Mouse (Mus musculus): ENCODE results near the gene Tmc6.
"Not testable (repeated sequence)": the region's sequence is repeated elsewhere in the genome, so short reads cannot be mapped to it uniquely, and the experiment has no call there.

The Tmc6 gene

GRCm38 (mm10) chr11:117781993-117782704 lies at the start of gene Tmc6, which contains the start of gene Tmc8:
Gene Tmc6, minus strand, starts transcription at chr11:117782198.
Gene Tmc8, plus strand, starts transcription at chr11:117782076.
- DNase-seq, result no peak

DNA sequence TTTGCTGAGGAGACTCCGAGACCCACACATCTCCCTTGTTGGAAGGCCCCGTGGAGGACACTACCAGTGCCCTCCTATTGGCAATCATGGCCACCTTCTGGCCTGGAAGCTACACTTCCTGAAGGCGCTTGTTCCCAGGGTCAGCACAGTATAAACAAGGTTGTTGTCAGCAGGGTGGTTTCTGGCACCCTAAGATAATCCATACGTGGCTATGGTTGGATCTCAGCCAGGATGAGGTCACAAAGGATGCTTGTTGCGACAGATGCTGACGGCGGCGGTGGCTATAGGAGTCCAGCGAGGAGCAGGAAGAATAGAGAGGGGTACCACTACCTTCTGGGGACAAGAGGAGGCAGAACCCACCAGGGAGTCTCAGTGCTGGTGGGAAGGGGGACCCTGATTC lies 48.4 kb upstream of the Tmc6 start:
- peak; percentile 35 for DNase-seq

DNA sequence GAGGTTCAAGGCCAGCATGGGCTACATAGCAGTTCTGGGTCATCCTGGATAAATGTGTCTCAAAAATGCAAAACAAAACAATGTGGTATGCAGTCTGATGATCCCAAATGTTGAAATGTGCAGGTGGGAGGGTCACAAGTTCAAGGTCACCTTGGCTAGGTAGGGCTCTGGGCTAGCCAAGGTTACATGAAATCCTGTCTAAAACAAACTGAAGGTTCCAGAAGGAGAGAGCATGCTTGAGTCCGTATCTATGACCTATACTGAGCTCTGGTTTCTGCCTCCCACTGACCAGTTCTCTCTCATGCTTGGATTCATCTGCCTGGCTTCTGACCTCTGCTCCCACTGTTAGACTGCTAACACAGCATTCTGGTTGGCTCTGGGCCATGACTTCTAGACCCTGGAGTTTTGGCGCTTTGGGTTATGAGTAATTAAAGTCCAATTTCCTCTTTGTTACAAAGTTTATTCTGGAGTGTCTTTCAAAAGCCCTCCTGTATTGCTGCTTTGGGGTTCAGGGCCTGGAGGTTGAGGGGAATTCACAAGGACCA lies 47.7 kb upstream of the Tmc6 start:
- no peak for DNase-seq

DNA sequence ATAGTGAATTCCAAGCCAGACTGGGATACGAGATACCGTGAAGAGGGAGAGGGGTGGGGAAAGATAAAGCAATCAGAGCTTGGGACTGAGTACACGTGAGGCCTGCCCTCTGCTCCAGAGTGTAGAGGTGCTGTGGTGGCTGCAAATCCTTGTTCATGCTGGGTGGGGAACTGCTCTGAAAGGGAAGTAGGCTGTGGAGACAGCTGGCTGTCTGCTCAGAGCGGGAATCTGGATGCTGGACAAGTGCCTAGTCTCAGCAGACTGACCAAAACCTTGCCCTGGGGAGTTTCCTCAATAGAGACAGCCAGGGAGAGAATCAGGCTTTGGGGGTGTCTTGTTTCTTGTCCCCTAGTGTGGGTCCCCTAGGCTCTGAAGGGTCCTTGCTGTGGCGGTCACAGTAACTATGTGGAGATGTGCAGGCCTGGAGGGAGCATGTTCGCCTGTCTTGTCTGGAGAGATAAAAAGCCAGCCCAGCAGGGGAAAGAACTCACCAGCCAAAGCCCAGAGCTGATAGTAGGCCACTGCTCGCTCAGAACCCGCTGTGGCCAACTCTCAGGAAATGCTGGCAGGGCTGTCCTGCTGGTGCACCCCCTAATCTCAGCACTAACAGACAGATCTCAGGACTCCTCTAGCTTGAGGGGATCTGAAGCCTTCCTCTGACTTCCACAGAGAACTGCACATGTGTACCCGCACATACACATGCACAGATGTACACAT lies 47.0 kb upstream of the Tmc6 start:
- DNase-seq, result no peak

GRCm38 (mm10) chr11:117828149-117828887 lies 46.3 kb upstream of the Tmc6 start:
- peak; percentile 49 for DNase-seq

DNA sequence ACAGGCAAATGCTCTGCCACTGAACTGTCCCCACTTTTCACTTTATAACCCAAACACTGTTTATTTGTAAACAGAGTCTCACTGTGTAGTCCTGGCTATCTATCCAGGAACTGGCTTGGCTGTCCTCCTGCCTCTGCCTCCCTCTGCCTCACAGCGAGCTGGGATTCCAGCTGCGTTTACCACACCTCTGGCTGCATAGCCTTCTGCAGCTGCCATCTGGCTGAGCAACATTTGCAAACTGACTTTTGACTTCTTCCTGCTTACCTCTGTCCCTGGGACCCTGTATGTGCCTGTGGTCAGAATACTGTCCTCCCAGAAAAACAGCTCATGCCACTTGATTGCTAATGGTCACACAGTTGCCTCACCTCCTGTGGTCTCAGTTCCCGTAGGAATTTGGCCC lies 45.4 kb upstream of the Tmc6 start:
- DNase-seq, result no peak

DNA sequence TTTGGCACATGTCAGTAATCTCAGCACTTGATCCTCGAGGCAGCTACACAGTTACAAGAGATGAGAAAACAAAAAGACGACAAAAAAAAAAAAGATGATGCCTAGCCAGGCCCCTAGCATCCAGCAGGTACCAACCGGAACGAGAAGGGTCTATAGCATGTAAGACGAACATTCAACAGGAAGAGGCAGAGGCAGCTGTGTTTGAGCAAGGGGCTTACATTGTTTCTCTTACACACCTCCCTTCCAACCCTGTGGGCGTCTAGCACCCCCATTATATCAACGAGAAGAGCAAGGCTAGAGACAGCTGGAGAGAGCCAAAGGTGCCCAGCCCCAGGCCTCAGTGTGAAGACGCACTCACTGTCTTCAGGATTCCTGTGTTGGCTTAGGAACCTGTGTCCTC lies 44.9 kb upstream of the Tmc6 start:
- no peak for DNase-seq

GRCm38 (mm10) chr11:117826164-117826563 lies 44.2 kb upstream of the Tmc6 start:
- DNase-seq, result peak; percentile 52

DNA sequence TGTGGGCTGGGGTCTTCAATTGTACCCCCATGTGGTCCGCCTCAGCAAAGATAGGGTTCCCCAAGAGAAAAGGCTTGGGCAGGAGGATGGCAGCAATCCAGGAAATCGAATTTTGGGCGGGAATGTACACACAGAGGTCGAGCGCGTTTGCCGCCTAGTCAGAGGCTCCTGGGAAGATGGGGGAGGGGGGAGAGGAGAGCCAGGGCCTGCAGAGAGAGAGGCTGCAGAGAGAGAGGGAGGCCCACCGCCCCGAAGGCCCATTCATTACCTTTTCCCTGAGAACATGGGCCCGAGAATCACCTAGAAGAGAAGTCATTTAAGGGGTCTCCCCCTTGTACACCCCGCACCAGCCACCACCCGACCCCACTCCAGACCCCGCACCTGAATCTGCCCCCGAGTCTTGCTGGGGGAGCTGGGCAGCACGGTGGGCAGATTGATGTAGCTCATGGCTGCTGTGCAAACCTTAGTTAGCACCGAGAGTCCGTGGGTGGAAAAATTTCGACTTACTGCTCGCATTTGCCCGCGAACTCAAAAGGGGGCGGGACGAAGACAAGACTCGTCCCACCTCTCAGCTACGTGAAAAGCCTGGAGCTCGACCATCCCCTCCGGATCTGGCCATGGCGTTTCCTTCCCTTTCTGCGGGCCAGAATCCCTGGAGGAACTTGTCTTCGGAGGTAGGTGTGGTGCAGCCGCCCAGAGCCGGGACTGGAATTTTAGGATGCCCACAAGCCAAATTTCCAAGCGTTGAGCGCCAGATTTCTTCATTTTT lies 43.5 kb upstream of the Tmc6 start, which contains the start of the genes Afmid and Tk1:
Gene Afmid, plus strand, starts transcription at position 592 of the 769 bp plus-strand sequence.
Gene Tk1, minus strand, starts transcription at position 760 of the 769 bp plus-strand sequence.
- DNase-seq, result peak; percentile 90

- peak; percentile 88 for DNase-seq
These were observed 42.3 kb upstream of the Tmc6 start for GRCm38 (mm10) chr11:117824060-117824969.

DNA sequence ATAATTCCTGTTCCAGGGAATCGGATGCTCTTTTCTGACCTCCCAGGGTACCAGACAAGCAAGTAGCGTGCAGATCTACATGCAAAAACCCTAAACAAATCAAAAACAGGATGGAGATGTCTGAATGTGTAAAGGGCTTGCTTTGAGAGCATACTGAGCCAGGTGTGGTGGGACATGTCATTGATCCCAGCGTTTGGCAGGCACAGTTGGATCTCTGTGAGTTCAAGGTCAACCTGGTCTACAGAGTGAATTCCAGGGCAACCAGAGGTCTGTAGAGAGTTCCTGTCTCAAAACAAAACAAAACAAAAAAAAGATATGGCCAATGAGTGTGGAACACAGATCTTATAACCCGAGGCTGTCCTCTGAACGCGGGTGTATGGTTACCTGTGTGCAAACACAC lies 41.4 kb upstream of the Tmc6 start:
- no peak for DNase-seq

DNA sequence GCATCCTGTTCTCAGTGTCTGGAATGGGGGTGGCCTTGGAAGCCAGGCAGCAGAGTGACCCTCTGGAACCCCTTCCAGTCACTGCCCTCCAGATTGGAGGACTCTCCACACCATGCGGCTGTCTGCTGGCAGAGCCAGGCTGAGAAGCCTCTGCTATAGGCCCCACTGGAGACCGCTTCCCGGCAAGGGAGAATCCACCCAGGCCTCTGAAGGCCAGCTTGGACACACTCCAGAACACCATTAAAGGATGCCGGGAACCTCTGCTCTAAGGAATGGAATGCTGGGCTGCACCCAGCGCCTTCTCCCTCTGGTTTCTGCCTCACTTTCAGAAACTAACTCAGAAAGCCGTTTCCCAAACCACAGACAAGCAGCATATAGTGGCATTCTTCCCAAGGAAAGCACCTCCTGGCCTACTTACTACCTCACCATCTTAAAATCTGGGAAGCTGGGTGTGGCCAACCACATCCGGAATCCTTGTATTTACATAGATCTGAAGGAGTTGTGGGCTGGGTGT lies 40.8 kb upstream of the Tmc6 start:
- DNase-seq, result no peak

DNA sequence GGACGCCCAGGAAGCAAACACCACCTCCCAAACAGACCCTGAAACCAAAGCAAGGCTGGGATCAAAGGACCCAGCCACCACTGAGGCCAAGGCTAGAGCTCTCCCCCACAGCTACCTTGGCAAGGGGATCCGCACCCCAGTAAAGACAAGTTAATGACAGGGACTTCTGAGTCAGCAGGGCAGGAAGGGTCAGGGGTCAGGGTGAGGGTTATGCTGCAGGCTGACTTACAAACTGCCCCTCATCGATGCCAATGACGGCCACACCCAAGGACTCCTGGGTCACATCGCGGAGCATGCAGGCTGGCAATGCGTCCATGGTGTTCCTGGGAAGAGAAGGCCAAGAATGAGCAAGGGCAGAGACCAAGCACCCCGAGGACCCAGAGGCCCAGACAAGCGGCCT lies 39.9 kb upstream of the Tmc6 start:
- DNase-seq, result no peak

DNA sequence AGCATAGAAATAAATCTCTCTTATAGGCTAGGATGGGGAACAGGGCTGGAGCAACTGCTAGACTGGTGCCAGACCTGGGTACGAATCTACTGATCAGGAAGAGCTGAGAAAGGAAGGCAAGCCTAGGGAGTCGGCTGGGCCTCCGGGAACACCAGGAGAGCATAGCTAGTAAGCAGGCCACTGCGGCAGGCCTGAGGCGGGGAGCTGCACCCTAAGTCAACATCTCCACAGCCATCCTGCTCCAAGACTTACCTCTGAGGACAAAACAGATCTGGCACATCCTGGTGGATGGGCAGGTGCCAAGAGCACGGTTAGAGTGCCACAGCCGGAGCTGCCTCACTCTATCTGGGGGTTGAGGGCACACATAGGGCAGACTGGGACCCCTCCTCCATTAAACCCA lies 38.2 kb upstream of the Tmc6 start:
- DNase-seq, result no peak

GRCm38 (mm10) chr11:117819095-117819494 lies 37.1 kb upstream of the Tmc6 start:
- no peak for DNase-seq

DNA sequence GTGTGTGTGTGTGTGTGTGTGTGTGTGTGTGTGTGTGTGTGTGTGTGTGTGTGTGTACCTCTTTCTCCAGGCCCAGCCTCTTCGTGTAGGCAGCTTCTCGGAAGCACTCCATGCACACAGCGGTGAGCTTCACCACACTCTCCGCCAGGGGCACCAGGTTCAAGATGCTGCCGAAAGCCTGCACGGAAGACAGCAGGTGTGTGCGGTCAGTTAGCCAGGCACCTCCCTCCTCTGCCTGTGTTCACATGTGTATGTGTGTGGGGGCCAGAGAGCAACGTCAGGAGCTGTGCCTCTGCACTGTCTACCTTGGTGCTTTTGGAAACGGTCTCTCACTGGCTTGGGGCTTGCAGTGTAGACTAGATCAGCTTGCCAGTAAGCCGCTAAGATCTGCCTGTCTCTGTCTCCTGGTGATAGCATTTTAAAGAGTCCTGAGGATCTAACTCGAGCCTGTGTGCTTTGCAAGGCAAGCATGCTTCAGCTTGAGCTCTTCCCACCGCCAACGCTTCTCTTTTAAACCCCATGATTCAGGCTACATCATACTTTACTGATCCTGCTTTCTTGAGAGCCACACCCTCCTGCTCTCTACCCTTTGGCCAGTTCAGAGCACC lies 34.5 kb upstream of the Tmc6 start:
- no peak for DNase-seq

DNA sequence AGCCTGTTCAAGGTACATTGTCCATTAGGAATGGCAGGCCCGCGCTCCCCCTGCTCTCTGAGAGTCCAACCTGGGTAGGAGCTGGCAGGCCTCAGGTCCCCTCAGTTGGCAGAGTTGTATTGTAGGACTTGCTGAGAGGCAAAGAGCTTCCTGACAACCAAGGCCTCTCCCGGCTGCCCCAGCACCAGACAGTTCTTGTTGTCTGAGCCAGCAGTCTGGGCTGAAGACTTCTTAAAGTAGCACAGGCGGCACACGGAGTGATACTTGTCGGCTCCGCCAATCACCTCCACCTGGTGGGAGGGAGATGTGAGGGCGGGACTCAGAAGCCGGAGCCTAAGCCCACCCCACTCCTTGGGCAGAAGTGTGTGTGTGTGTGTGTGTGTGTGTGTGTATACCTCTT lies 33.9 kb upstream of the Tmc6 start:
- not testable (repeated sequence) for DNase-seq

GRCm38 (mm10) chr11:117814704-117815366 lies 32.8 kb upstream of the Tmc6 start:
- DNase-seq, result no peak

DNA sequence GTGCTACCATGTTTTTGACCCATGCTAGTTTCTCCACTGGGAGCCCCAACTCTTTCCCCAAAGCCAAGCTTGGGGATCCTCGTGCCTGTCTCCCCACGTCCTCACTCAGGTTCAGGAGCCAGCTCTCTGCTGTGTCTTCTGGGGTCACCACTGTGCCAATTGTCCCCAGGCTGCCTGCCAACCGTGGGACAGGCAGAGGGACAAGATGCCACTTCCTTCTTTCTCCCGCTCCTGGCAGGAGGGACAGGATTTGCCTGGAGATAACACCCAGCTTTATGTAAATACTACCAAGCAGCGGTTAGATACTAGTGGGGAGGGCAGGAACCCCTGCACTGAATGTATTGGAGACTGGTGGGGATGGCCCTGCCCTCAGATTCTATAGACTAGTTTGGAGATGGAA lies 31.9 kb upstream of the Tmc6 start:
- no peak for DNase-seq

GRCm38 (mm10) chr11:117810401-117811046 lies 28.5 kb upstream of the Tmc6 start:
- DNase-seq, result peak; percentile 92

Measured in retina, postnatal 1 day (tissue).